Mouse (Mus musculus) bone marrow, adult 2 months (tissue): Measurements from ENCODE around the gene Camkmt.

Experiments used
- CTCF ChIP-seq: fragments of 200-500 bp; IDR thresholded peaks from 2 replicates; pipeline ENCODE4 v1.5.1; 2011; ENCODE audit warnings: low read length, control low read depth; ENCODE audit not compliant: control insufficient read depth, insufficient read depth
- POLR2A ChIP-seq: fragments of 200-500 bp; IDR thresholded peaks from 2 replicates; pipeline ENCODE4 v1.6.1; 2011; ENCODE audit warnings: low read depth, mild to moderate bottlenecking, control low read depth, low read length, borderline replicate concordance; ENCODE audit not compliant: control insufficient read depth

GRCm38 (mm10) chr17:85258703-85259341 lies 168.5 kb downstream of the Camkmt start:
- TF ChIP-seq CTCF (no peak), POLR2A (no peak)
